Mouse (Mus musculus): ENCODE results near the gene Prrg4.
"Not testable (repeated sequence)": the region's sequence is repeated elsewhere in the genome, so short reads cannot be mapped to it uniquely, and the experiment has no call there.

Gene Prrg4

DNA sequence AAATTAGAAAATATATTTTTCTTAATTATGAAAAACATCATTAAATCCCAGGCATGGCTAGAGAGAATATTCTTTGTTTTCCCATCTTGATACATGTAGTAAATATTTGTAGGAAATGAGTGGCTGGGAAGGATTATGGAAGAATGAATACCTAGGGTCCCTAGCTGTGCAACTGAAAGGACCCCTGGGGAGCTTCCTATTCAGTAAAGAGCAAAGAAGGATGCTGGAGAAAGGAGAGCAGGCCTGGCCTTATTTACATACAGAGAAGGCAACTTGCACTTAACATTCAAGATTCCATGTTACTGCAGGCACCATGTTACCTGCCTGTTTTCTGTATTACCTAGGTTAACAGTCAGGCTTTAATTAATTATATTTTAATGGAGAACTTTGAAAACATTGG, 7.1 kb downstream of the Prrg4 start:
- DNase-seq (ENCODE audit: low read depth, low spot score) = no peak

DNA sequence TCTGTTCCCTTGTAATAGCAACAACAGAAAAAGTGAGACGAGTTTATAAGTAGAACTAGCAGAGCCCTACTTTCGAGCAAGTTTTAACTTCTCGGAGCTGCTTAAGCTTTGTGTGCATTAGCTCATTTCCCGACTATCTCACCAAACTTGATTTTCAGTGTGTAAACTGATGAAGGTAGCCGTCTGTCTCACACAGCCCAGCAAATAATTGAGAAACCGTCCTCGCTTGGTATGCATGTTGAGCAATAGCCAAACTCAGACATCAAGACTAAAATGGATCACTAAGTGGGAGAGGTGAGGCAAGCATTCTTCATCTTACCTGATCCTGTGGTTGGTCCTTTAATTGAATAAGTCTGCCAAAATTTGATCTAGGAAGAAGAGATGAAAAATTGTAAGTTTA, 7.9 kb downstream of the Prrg4 start:
- no peak for DNase-seq (ENCODE audit: low read depth, low spot score)

DNA sequence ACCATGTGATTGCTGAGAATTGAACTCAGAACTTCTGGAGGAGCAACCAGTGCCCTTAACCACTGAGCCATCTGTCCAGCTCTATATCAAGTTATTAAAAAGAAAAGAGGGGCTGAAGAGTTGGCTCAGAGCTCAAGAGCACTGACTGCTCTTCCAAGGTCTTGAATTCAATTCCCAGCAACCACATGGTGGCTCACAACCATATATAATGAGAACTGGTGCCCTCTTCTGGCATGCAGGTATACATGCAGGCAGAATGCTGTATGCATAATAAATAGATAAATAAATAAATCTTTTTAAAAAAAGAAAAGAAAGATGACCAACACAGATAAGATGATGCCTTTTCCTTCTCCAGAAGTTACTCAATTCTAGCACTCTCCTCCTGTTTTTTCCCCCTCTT, 8.7 kb downstream of the Prrg4 start:
- DNase-seq (ENCODE audit: low read depth, low spot score) = no peak

DNA sequence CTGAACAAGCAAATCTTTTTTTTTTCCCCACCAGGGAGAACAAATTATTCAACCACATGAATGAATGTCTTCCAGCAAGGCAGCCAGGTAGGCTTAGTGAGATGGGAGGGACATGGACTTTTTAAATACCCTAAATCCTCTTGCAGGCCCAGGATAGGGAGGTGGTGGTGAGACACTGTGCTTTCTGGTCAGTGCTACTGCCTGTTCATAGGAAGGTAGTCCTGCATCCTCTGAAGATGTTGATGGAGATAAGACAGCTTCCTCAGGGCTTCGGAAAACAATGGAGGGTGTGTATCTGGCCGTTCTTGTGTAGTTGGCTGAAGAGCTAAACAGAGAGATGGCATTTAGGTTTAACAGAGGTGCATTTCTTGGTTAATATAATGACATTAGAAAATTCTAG, 17.2 kb downstream of the Prrg4 start:
- no peak for DNase-seq (ENCODE audit: low read depth, low spot score)

DNA sequence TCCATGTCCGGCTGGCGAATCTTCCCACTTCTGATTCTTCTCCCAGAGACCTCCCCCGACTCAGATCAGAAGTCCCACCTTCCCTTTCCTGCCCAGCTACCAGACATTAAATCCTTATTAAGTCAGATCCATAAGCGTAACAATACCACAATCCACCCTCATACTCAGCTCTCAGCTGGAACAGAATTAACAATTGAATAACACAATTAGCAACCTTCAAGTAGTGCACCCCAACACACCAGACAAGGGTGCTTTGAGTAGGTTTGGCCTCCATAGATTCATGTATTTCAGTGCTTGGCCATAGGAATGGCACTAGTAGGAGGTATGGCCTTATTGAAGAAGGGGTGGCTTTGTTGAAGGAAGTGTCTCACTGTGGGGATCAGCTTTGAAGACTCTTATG, 23.5 kb downstream of the Prrg4 start:
- no peak for DNase-seq (ENCODE audit: low read depth, low spot score)

DNA sequence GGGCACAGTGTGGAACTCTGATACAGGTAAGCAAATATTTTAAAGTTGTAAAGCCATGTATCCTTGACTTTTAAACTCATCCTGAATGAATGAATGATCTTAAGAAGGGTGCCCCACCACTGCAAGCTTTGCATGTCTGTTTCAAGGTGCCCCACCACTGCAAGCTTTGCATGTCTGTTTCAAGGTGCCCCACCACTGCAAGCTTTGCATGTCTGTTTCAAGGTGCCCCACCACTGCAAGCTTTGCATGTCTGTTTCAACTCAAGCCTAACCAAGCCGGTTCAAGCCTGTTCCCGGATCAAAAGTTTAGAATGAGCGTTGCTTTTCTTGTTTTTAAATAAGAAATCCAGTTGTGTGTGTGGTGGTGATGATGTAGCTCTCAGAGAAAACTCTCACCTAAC, 30.9 kb downstream of the Prrg4 start:
- not testable (repeated sequence) for DNase-seq (ENCODE audit: low read depth, low spot score)

DNA sequence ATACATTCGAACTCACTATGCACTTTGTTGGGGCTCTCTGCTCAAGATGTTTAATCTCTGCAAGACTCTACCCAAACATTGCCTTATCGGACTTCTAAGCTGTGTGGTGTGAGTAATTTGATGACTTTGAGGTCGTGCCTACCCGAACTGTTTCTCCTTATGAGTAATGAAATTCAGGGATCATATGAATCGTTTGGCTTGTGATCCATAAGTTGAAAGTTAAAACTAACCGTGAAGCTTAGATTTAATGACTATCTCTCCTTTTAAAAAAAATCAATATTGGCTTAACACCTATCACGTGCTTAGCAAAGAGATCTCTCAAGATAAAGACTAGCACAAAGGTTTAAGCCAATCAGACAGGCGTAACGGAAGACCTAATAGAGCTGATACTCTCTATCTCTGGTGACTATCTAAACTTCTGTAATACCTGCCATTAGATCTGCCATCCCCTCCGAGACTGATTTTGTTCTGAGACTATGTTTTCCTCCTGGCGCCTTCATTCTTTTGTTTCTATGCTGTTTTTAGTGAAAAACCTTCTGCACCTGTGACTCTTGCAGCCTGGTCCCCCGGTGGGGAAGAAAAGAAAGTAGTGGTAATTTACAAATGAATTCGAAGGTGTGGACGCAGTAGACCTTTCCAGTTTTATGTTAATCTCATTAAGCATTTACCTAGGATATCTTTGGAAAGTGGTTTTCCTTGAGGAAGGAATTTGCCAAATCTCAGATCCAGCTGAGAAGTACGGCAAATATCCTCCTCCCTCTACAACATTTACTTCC, 31.9 kb downstream of the Prrg4 start:
- DNase-seq (ENCODE audit: low read depth, low spot score) = peak; percentile 81

DNA sequence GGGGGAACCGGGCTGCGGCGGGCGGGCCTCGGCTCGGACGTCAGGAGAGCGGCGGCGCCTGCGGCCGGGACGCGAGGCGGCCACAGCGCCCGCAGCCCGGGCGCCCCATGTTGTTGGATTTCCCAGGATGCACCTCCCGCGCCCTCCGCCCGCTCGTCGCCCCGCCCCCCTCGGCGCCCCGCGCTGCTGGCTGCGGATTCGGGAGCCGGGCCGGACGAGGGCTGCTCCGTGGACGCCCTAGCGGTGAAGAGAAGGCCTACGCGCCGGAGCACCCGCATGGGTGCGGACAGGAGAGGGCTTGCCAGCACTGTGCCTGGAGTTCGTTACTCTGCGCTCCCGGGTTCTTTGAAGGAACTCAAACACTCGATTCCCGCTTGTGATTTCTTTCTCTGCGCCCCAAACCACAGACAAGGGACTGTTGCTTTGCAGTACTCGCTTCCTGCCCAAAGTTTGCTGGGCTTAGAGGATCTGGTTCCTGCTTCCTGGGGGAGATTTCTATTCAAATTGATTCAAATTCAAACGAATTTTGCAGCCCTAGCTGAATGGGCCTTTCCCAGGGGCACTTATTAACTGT, 32.7 kb downstream of the Prrg4 start:
- peak; percentile 89 for DNase-seq (ENCODE audit: low read depth, low spot score)

DNA sequence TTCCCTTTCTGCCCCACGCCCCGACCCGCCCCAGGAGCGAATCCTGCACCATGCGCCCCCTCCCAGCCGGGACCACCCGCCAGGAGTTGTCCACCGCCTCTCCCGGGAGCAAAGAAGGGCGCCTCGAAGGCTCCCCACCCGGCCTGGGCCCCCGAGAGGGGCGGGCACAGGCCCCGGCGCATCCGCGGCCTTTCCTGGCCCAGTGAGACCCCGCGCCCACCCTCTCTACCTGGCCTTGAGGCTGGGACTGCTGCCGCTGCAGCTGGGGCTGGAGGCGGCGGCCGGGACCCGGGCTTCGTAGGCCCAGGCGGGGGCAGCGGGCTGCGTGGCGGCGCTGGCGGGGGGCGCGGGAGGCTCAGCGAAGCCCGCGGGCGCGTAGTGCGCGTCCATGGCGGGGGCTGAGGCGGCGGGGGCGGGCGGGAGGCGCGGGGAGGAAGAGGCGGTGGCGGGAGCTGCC, 33.3 kb downstream of the Prrg4 start, which contains the start of gene Qser1:
Gene Qser1 (minus strand): TSS at position 390 of the 457 bp plus-strand sequence.
- no peak for DNase-seq (ENCODE audit: low read depth, low spot score)

DNA sequence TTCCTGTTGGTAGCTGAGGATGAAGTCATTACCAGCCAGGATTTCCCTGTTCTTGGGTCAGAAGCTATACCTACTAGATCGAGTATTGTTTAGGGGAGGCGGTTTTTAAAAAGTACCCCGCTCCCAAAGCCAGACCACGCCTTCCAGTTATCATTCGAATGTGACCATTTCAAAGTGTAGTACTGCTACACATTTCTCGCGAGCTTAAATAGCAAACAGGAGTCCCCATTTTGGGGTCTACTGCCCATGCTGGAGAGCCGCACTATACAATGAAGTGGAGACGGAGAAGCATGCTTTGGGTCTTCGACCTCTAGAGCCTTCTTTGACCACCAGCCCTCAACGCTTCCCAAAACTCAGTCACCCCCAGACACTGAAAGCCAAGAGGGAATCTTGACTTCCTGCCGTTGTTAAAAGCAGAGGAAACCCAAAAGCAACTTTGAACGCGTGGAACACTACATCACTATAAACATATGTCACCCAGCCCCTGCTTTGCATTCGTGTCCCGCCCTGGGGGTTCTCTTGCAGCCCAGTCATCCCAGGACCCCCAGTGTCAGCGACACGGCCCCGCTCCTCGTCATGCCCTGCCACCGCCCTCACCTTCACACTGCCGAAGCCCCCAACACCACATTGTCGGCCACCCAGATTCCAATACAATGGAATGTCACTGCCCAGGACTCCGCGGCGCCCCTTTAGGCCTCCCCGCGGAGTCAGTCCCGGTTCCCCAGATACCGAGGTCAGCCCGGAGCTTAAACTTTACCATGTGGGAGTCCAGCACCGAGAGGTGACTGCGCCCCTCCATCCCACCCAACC, 33.9 kb downstream of the Prrg4 start:
- DNase-seq (ENCODE audit: low read depth, low spot score) = peak; percentile 83

DNA sequence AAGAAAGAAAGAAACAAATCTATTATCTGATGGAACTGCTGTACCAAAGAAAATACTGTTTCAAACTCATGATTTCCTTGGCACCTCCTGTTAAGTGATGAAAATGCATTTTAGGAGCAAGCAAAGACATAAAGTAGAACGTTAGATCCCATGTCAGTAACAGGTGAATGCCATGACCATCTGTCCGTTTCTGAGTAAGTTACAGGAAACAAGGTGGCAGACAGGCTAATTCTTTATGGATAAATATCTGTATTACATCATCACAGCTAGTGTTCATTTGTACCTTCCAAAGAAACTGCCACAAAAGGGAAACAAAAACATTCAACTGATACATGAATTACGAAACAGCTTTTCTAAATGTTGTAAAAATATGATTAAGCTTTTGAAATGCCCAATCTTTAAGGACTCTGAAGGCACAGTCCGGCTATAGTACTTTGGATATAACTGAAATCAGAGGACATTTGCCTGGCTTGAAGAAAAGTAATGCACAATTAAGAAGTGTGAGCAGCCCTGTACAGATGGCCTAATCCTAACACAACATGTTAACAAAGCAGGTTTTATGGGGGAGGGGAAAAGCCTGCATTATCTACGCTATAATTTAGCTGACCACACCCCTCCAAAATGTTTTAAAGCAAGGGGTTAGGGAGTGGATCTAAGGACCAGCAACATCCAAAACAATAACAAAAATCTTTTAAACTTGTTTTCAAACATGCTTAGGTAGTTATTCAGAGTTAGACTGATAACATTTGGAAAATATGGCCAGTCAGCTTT, 35.3 kb downstream of the Prrg4 start:
- DNase-seq (ENCODE audit: low read depth, low spot score) = no peak

DNA sequence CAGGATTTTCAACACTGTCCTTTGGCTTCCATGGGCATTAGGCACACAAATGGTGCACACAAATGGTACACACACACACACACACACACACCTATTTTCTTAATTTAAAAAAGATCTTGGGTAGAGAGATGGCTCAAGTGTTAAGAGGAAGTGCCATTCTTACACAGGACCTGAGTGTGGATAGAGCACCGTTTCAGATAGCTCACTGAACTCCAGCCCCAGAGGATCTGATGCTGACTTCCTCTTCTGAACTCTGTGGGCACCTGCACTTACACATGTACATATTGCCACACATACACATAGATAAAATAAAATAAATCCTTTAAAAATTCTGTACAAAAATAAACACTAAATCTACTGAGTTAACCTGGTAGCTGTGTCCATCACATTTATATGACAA, 44.2 kb downstream of the Prrg4 start:
- peak; percentile 75 for DNase-seq (ENCODE audit: low read depth, low spot score)

Data from A20 (cell line).